Mouse (Mus musculus) erythroblast, adult 5-6 weeks (primary cell): ENCODE measurements around the gene Cdk2ap2. TPM values are rescaled to one million over a fixed set of nuclear protein-coding genes. Genes with fewer than 3 reads are reported as not detected.
"Not testable (repeated sequence)": the region's sequence is repeated elsewhere in the genome, so short reads cannot be mapped to it uniquely, and the experiment has no call there.

Experiments
- ATAC-seq: replicated peaks from 2 replicates; pipeline ENCODE4 v1.8.0; 2016; ENCODE audit warnings: moderate number of reproducible peaks, mild to moderate bottlenecking, moderate TSS enrichment, inconsistent platforms; ENCODE audit not compliant: poor library complexity, low FRiP score, severe bottlenecking
- total RNA-seq, 2 experiments: library from RNA; stranded (forward) in 1 of 2; stranded (reverse) in 1 of 2; fragments of 150-400 nt in 1 of 2; fragments of 200-764, 138-1000 nt in 1 of 2; gene quantifications; 2 replicates each; pipeline versions ENCODE4 v1.2.3 to v1.2.4; 2015 to 2017; ENCODE audit warnings: low replicate concordance in 2 of 2

Cdk2ap2 gene
- total RNA-seq (2015; ENCODE audit: low replicate concordance), result 51.9 and 92.4 TPM in 2 replicates
- 11.8 and 18.7 TPM in 2 replicates for total RNA-seq (2017; ENCODE audit: low replicate concordance)

DNA sequence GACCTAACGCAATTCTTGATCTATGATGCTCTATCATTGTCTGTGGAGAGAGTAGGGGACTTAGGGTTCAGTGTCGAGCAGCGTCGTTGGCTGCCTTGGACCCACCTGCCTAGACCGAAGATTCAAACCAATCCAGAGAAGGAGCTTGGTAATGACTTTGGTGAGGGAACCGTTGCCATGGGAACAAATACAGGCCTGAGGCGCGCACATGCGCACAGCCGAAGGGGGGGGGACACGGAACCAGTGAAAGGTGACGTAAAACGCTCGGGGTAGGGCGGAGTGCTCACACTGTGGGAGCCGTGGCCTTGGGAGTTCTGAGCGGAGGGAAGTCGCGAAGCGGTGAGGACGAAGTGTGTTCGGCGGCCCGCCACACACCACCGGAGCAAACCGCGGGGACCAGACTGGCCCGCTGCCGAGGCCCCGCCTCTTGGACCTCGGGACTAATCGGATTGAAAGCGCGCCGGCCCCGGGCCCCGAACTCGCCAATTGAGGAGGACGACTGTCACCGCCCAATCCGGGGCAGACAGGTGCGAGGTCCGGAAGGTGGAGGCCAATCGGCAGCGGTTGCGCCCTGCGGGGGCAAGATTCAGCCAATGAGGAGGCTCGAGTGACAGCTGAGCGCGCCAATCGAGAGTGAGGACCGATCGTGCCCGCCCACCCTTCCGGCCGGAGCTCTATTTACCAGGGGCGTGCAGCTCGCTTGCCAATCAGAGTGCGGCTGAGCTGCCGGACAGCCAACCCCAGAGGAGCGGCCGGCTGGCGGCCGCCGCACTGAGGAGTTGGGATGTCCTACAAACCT, at the start of gene Cdk2ap2:
Gene Cdk2ap2 (plus strand): TSS at position 541 of the 799 bp plus-strand sequence.
- peak; percentile 75 for ATAC-seq

DNA sequence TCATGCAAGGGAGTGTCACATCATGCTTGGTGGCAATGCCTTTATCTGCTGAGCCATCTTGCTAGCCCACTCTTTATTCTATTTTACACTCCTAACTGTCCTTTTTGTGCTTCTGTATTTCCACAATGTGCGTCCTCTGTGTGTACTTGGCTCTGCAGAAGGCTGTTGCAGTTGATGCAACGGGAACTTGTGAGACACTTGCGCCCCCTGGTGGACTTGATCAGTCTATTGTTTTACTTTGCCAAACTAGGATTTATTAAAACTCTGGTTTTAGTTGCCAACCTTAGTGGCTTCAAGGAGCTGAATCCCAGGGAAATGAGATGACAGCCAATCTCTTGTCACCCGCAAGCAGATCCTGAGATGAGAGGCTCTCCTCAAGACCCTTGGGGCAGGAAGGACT, 49.1 kb upstream of the Cdk2ap2 start:
- peak; percentile 50 for ATAC-seq

DNA sequence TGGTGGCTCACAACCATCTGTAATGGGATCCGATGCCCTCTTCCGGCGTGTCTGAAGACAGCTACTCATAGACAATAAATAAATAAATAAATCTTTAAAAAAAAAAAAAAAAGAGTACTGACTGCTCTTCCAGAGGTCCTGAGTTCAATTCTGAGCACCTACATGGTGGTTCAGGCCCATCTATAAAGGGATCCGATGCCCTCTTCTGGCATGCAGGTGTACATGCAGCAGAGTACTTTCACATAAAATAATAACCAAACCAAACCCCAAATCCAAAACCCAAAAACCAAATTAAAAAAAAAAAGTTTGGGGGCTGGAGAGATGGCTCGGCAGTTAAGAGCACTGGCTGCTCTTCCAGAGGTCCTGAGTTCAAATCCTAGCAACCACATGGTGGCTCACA, 47.9 kb upstream of the Cdk2ap2 start:
- ATAC-seq, result not testable (repeated sequence)

DNA sequence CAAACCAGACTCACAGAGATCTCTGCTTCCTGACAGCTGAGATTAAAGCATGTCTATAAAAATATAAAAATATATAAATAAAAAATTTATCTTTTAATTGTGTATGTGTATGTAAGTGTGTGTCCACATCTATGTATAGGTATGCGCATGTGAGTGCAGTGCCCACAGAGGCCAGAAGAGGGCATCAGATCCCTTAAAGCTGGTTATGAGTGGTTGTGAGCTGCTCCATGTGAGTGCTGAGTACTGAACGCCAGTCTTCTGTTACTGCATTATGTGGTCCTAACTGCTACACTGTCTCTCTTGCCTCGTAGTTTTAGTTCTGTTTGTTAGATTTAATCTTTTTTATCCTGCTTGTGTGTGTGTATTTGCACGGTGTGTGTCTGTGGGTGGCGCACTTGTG, 46.0 kb upstream of the Cdk2ap2 start:
- ATAC-seq, result no peak

DNA sequence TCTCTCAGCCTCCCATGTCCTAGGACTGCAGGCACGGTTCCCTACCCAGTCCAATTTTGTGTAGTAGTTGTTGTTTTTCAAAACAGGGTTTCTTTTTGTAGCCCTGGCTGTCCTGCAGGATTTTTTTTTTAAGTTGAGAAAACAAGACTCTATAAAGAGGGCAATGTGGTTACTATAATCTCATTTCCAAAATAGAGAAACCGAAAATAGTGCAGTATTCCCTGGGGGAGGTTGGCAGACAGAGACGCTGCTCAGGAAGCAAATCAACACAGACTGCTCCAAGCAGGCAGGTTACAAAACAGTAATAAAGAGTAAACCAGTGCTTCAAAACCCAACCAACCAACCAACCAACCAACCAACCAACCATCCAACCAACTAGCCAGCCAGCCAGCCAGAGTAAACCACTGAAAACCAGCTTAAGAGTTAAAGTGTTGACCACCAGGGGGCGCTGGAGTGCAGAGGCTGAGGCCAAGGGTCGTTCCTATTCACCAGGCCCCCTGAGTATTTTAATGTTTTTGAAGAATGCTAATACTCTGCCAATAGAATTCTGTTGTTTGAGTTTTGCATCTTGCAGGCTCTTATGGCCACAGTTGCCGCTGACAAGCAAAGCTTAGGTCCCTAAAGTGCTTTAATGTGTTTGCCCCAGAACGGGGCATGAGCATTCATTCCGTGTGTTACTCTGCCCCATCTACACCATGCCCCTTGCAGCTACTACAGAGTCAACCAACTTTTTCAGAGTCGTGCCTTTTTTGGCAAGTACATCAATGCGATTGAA, 45.1 kb upstream of the Cdk2ap2 start:
- no peak for ATAC-seq

DNA sequence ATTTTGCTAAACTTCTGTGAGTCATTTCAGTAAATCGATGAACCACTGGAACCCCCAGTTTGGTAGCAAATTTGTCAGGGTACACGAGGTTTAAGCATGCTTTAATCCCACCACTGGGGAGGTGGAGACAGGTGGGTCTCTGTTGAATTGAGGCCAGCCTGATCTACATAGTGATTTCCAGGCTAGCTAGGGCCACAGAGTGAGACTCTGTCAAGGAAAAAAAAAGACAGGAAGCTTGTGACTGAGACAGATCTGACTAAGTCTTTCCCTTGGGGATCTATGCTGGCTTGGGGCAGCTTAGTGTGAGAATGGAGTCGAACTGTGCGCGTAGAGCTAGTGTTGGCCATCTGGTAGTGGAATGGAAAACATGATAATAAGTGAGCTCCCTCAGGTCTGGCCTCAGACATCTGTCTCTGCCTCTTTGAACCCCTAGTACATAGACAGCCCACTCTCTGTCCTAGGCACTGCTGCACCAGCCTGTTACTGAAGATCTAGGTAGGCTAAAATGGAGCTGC, 44.4 kb upstream of the Cdk2ap2 start:
- ATAC-seq, result no peak

DNA sequence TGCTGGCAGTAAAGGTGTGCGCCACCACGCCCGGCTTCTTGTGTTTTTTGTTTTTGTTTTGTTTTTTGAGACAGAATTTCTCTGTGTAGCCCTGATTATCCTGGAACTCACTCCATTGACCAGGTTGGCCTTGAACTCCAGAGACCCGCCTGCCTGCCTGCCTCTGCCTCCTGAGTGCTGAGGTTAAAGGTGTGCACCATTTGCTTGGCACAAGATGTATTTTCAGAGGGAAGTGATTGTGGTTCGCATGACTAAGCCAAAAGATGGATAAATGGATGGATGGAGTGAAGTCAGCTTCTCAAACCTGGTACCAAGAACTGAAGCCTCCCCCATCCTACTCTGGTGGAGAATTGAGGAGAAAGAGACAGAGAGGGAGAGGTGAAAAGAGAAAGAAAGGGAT, 42.4 kb upstream of the Cdk2ap2 start:
- no peak for ATAC-seq

DNA sequence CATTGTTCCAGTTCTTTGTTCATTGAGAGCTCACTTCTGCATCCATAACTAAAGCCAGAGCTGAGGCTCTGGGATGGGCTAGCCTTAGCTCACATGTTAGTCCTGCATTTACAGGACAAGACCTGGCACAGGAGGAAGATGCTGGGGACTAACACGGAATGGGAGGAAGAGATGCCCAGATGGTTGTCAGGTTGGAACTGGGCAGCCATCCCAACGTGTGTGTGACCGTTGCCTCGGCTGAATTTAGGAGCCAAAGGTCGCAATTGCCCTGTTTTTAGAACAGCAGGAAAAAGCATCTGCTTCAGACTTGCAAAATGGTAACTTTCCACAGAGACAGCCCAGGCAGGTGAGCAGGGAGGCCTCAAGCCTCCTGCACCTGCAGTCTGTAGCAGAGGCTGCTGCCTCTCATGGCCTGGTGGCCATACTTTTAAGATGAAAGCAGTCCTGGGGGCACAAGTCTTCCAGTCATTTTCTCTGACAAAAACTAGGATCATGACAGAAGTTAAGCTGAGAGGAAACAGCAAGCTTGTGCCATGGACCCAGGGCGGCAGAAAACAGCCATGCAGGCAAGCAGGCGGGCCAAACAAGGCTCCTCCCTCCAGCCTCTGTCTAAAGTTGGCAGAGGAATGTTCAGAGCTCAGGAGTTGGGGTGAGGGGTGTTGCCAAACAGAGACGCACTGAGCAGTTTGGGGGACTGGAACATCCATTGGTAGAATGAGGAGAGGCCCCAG, 41.6 kb upstream of the Cdk2ap2 start:
- no peak for ATAC-seq

DNA sequence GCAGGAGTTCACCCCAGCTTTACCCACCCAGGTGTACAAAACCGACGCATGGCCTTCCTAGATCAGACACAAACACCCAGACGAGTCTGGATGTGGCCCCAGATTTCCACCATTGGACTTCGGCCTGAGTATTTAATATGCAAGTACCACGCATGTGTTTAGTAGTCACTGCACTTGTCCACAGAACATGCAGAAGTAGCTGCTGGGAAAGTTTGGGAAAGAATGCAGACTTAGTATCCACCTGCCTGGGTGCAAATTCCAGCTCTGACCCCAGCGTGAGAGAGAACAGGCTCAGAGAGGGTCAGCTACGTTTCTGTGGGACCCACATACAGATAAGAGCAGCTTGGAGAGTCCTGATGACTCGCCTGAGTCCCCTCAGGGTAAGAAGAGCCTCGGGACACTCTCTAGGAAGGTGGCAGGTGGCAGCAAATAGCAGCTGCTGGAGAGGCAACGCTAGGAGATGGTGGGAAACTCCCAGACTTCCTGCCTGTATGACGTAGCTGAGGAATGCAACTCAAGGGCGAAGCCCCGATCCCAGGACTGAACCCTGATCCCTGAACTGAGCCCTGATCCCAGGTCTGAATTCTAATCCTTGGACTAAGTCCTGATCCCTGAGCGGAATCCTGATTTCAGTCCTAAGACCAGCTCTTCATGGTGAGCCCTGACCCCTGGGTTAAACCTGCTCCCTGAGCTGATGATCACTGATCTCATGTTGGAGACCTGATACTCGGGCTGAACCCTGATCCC, 40.9 kb upstream of the Cdk2ap2 start:
- ATAC-seq, result no peak

DNA sequence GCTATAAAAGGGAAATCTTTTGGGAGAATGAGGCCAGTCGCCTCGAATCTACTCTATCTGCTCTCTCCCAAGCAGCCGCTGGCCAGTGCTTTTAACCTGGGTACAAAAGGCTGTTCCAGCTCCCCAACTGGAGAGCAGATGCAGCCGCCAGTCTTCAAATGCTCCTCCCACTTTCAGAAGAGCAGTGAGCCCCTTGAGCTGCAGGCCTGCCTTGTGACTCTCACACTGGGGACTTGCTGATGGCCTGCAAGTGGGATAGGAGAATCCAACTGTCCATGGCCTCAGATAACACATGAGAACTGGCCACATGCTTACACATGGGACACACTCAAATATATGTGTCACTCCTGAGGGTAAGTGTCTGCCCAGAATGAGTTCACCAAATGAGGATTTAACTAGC, 40.3 kb upstream of the Cdk2ap2 start:
- no peak for ATAC-seq

DNA sequence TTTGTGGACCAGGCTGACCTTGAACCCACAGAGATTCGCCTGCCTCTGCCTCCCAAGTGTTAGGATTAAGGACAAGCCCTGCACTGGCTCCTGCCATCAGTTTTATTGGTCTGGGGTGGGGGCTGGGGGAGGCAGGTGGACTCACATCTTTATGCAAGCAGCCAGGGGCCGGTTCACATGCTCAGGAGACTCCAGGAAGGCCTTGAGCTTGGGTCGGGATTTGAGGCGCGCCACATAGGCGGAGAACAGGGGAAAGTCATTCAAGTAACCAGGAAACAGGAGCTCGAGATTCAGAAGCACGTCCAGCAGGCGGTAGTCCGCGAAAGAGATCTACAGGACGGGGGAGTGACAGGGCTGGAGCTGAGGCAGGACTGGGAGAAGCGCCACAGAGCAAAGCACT, 39.6 kb upstream of the Cdk2ap2 start:
- no peak for ATAC-seq

DNA sequence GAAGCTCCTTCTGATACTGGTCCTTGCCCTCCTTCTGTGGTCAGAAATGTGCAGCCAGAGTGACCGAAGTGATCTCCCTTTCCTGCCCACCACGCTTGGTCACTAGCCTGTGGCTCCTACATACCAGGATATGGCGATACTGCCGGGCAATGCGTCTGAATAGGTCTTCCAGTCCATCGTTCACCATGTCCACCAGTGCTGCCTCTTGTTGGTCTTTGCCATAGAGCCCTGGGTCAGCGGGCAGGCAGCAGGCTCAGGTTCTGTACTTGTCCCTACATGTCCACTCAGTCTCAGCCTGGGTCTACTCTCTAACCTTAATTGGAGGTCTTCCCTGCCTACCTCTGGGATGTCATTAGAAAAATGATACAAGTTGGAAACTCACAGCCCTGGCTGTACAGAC, 39.0 kb upstream of the Cdk2ap2 start:
- no peak for ATAC-seq

DNA sequence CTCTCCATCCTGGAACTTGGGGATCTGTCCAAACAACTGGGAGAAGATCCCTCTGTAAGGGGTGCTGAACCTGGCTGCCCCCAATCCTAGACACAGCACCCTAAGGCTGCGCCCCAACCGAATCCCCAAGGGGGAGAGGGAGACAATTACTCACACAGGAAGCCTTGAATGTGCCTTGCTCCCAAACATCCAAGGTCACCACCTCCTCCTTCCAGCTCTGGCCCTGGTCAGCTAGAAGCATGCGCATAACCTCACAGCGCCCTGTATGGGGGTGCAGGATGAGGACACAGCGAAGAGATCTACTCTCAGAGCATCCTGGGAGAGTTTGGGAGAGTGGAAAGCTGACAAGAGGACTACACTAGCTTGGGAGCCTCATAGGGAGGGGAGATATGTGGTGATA, 38.4 kb upstream of the Cdk2ap2 start:
- peak; percentile 1; the same call in 1 of the 2 replicates for ATAC-seq

DNA sequence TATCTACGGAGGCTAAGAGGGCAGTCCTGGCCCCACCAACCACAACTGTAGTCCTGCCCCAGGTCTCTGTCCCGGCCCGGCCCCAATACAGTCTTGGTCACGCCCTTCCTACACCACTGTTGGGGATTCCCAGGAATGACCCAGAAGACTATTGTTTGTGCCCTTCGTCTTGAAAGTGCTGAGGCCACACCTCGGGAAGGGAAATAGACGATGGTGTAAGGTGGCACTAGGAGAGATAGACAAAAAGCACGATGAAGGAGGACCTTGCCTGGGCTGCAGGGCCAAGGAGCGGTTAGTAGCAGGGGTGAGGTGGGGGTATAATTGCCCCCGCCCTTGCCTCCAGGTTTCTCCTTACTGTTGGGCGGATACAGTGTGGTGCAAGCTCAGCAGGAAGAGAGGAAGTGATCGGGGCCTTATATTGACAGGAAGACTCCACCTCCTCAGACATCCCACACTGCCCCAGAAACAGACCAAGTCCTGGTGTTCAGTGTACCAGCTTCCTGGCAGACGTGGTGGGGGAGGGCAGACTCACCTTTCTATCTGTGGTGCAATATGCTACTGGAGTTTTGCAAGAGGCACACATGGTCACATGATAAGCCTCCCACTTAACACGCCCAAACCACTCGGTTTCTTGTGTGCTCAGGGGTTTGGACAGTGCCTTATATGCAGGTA, 37.8 kb upstream of the Cdk2ap2 start, which contains the start of gene Gstp3:
Gene Gstp3 (minus strand): TSS at position 501 of the 672 bp plus-strand sequence.
- peak; percentile 95 for ATAC-seq

DNA sequence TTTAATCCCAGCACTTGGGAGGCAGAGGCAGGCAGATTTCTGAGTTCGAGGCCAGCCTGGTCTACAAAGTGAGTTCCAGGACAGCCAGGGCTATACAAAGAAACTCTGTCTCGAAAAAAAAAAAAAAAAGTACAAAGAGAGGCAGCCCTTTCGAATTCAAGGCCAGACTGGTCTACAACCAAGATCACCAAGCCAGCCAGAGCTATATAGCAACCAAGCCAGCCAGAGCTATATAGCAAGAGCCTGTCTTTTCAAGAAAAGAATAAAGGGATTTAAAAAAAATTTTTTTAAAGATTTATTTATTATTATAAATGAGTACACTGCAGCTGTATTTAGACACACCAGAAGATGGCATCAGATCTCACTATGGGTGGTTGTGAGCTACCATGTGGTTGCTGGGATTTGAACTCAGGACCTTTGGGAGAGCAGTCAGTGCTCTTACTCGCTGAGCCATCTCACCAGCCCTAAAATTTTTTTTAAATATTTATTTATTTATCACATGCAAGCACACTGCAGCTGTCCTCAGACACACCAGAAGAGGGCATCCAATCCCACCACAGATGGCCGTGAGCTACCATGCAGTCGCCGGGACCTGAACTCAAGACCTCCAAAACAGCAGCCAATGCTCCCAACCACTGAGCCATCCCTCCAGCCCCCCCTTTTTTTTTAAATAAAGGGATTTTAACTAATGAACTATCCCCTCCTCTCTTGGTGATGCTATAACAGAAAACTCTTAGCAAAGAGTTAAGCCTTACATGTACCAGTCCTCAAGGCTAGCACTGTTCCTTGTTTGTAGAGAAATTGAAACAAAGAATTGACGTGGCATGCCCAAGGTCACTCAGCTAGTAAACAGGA, 36.7 kb upstream of the Cdk2ap2 start:
- ATAC-seq, result not testable (repeated sequence)

DNA sequence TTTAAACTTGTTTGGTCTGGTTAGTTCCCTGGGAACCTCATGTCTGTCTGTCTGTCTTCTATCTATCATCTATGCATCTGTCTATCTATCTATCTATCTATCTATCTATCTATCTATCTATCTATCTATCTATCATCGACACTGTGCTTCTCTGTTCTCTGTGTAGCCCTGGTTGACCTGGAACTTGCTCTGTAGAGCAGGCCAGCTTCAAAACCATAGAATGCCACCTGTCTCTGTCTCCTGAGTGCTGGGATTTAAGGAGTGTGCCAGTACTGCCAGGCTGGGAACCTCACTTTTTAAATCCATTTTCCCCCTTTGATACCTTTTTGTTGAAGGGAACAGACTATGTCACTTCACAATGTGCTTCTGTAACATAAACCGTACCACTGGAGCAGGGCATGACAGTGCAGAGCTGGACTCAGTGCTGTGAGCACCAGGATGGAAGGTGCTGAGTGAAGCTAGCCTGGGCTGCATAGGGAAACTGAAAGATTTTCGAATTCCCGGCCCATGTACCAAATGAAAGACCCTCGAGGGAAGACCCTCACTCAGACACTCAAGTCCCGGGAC, 36.0 kb upstream of the Cdk2ap2 start:
- ATAC-seq, result no peak

DNA sequence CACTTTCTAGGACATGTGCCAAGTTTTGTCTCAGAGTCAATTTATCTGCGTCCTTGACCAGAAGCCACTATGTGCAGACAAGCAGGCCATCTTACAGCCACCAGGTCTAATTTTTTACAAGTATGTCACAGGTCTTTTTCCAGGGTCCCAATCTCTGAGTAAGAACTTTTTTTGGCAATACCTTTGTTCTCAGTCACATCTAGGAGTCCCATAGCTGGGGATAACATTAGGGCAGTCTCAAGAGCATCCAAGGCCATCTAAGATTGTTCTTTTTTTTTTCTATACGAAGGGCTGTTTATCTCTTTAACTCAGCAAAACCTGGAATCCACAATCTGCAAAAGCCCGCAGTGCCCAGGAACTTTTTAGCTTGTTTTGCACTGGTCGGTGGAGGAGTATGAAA, 33.6 kb upstream of the Cdk2ap2 start:
- ATAC-seq, result not testable (repeated sequence)

DNA sequence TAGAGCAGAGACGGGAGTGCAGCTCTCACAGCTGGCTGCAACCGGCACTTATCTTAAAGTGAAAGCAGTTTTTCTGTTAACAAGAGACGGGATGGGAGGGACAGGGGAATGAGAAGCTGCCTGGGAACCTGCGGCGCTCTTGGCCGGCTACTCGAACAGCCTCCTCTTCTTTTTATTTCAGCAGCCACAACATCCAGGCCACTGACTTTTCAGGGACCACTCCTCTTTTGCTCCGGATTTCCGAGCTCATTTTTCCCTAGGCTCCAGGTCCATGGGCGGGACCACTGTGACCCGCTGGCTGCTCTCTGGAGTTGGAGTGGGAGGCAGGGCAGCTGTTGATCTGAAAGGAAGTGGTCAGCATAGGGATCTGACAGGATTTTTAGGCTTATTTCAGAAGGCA, 32.5 kb upstream of the Cdk2ap2 start:
- ATAC-seq, result not testable (repeated sequence)
